Mouse (Mus musculus): ENCODE measurements at regions not wholly inside any gene's neighbourhood (a gene's known extent, or its start where the extent isn't known, plus 50 kb on each side); places are given as distances from the start of the nearest gene placed in this dataset.

- DNase-seq (ENCODE audit: low spot score) (no peak), ATAC-seq (ENCODE audit: low FRiP score) (peak; percentile 68; the same call in 1 of the 2 replicates)
- H3K4me2 ChIP-seq (replicated peaks): no peak overlapping the region
- H3K27me3 ChIP-seq (ENCODE audit: control insufficient read depth, insufficient read depth, low read length): no peaks in the 10 kb centered on the region
- H3K27ac ChIP-seq: peak overlapping the region; percentile 7; the same call in 1 of the 2 replicates
- WGBS: 47% methylated on average over 23 of the region's 23 CpGs
- no peak overlapping the region for H3K4me3 ChIP-seq (replicated peaks; ENCODE audit: low read length)
- H3K9me3 ChIP-seq (ENCODE audit: control insufficient read depth, low read length): no peaks in the 10 kb centered on the region
- no peak overlapping the region for H3K9ac ChIP-seq
- H3K4me1 ChIP-seq (replicated peaks; ENCODE audit: control insufficient read depth, insufficient read depth, low read length): peaks cover 7% of the 10 kb centered on the region; the same call in 1 of the 2 replicates
- H3K36me3 ChIP-seq (replicated peaks; ENCODE audit: control insufficient read depth, insufficient read depth): no peaks in the 10 kb centered on the region
Measured at GRCm38 (mm10) chr2:169387765-169388518, 199.6 kb downstream of the Gm11011 start.

- H3K4me2 ChIP-seq (replicated peaks): no peak overlapping the region
- no peaks in the 10 kb centered on the region for H3K36me3 ChIP-seq (replicated peaks; ENCODE audit: control insufficient read depth, insufficient read depth)
- no peak overlapping the region for H3K4me3 ChIP-seq (replicated peaks; ENCODE audit: low read length)
- no peaks in the 10 kb centered on the region for H3K27me3 ChIP-seq (ENCODE audit: control insufficient read depth, insufficient read depth, low read length)
- H3K9me3 ChIP-seq (ENCODE audit: control insufficient read depth, low read length): no peaks in the 10 kb centered on the region
- ATAC-seq (ENCODE audit: low FRiP score) (no peak), DNase-seq (ENCODE audit: low spot score) (no peak)
- H3K27ac ChIP-seq: no peak overlapping the region
- 88% methylated on average over 3 of the region's 3 CpGs for WGBS
- H3K4me1 ChIP-seq (replicated peaks; ENCODE audit: control insufficient read depth, insufficient read depth, low read length): no peaks in the 10 kb centered on the region
- H3K9ac ChIP-seq: no peak overlapping the region
Measured at GRCm38 (mm10) chr2:169383701-169384100, 203.8 kb downstream of the Gm11011 start.

- no peak for DNase-seq (ENCODE audit: low spot score)
- ATAC-seq (ENCODE audit: low FRiP score): no peak
- Histone ChIP-seq H3K36me3 (replicated peaks; ENCODE audit: control insufficient read depth, insufficient read depth) (no peaks in the 10 kb centered on the region), H3K9me3 (ENCODE audit: control insufficient read depth, low read length) (no peaks in the 10 kb centered on the region), H3K27ac (no peak overlapping the region), H3K27me3 (ENCODE audit: control insufficient read depth, insufficient read depth, low read length) (no peaks in the 10 kb centered on the region), H3K4me2 (replicated peaks) (no peak overlapping the region), H3K9ac (no peak overlapping the region), H3K4me1 (replicated peaks; ENCODE audit: control insufficient read depth, insufficient read depth, low read length) (no peaks in the 10 kb centered on the region), H3K4me3 (replicated peaks; ENCODE audit: low read length) (no peak overlapping the region)
- 91% methylated on average over 7 of the region's 7 CpGs for WGBS
Measured at GRCm38 (mm10) chr2:169373069-169373468, 214.5 kb downstream of the Gm11011 start.

- WGBS: 57% methylated on average over 4 of the region's 4 CpGs
- ATAC-seq (ENCODE audit: low FRiP score) (no peak), DNase-seq (ENCODE audit: low spot score) (no peak)
- 0 out of 2 replicates have a peak, but pooled peaks cover 8% of the 10 kb centered on the region for H3K4me1 ChIP-seq (replicated peaks; ENCODE audit: control insufficient read depth, insufficient read depth, low read length)
- no peak overlapping the region for H3K27ac ChIP-seq
- no peak overlapping the region for H3K9ac ChIP-seq
- no peak overlapping the region for H3K4me3 ChIP-seq (replicated peaks; ENCODE audit: low read length)
- no peak overlapping the region for H3K4me2 ChIP-seq (replicated peaks)
- H3K27me3 ChIP-seq (ENCODE audit: control insufficient read depth, insufficient read depth, low read length): no peaks in the 10 kb centered on the region
- no peaks in the 10 kb centered on the region for H3K36me3 ChIP-seq (replicated peaks; ENCODE audit: control insufficient read depth, insufficient read depth)
- no peaks in the 10 kb centered on the region for H3K9me3 ChIP-seq (ENCODE audit: control insufficient read depth, low read length)
Measured at GRCm38 (mm10) chr2:169365046-169365445, 222.5 kb downstream of the Gm11011 start.

- Histone ChIP-seq H3K27ac (no peak overlapping the region), H3K9ac (no peak overlapping the region), H3K4me2 (replicated peaks) (peak overlapping the region; percentile 28), H3K27me3 (ENCODE audit: control insufficient read depth, insufficient read depth, low read length) (no peaks in the 10 kb centered on the region), H3K9me3 (ENCODE audit: control insufficient read depth, low read length) (no peaks in the 10 kb centered on the region), H3K36me3 (replicated peaks; ENCODE audit: control insufficient read depth, insufficient read depth) (no peaks in the 10 kb centered on the region), H3K4me1 (replicated peaks; ENCODE audit: control insufficient read depth, insufficient read depth, low read length) (0 out of 2 replicates have a peak, but pooled peaks cover 8% of the 10 kb centered on the region), H3K4me3 (replicated peaks; ENCODE audit: low read length) (no peak overlapping the region)
- DNase-seq (ENCODE audit: low spot score): peak; percentile 48
- ATAC-seq (ENCODE audit: low FRiP score): no peak
- WGBS: 33% methylated on average over 15 of the region's 15 CpGs
Measured at GRCm38 (mm10) chr2:169360272-169360671, 227.3 kb downstream of the Gm11011 start.

- DNase-seq (ENCODE audit: low spot score) (no peak), ATAC-seq (ENCODE audit: low FRiP score) (no peak)
- H3K27ac ChIP-seq: no peak overlapping the region
- H3K9ac ChIP-seq: no peak overlapping the region
- 0 out of 2 replicates have a peak, but pooled peaks cover 8% of the 10 kb centered on the region for H3K4me1 ChIP-seq (replicated peaks; ENCODE audit: control insufficient read depth, insufficient read depth, low read length)
- WGBS: 49% methylated on average over 10 of the region's 10 CpGs
- H3K4me2 ChIP-seq (replicated peaks): no peak overlapping the region
- no peaks in the 10 kb centered on the region for H3K36me3 ChIP-seq (replicated peaks; ENCODE audit: control insufficient read depth, insufficient read depth)
- no peaks in the 10 kb centered on the region for H3K9me3 ChIP-seq (ENCODE audit: control insufficient read depth, low read length)
- no peak overlapping the region for H3K4me3 ChIP-seq (replicated peaks; ENCODE audit: low read length)
- H3K27me3 ChIP-seq (ENCODE audit: control insufficient read depth, insufficient read depth, low read length): no peaks in the 10 kb centered on the region
Measured at GRCm38 (mm10) chr2:169357400-169357799, 230.1 kb downstream of the Gm11011 start.

GRCm38 (mm10) chr2:169351547-169351946 lies 236.0 kb downstream of the Gm11011 start:
- Histone ChIP-seq H3K4me2 (replicated peaks) (no peak overlapping the region), H3K27ac (no peak overlapping the region), H3K27me3 (ENCODE audit: control insufficient read depth, insufficient read depth, low read length) (no peaks in the 10 kb centered on the region), H3K36me3 (replicated peaks; ENCODE audit: control insufficient read depth, insufficient read depth) (no peaks in the 10 kb centered on the region), H3K4me1 (replicated peaks; ENCODE audit: control insufficient read depth, insufficient read depth, low read length) (no peaks in the 10 kb centered on the region), H3K9me3 (ENCODE audit: control insufficient read depth, low read length) (no peaks in the 10 kb centered on the region), H3K4me3 (replicated peaks; ENCODE audit: low read length) (no peak overlapping the region), H3K9ac (no peak overlapping the region)
- DNase-seq (ENCODE audit: low spot score): no peak
- ATAC-seq (ENCODE audit: low FRiP score): no peak
- WGBS: 85% methylated on average over 7 of the region's 7 CpGs

GRCm38 (mm10) chr2:169346107-169346506 lies 241.4 kb downstream of the Gm11011 start:
- H3K36me3 ChIP-seq (replicated peaks; ENCODE audit: control insufficient read depth, insufficient read depth): no peaks in the 10 kb centered on the region
- ATAC-seq (ENCODE audit: low FRiP score) (no peak), DNase-seq (ENCODE audit: low spot score) (no peak)
- no peak overlapping the region for H3K9ac ChIP-seq
- H3K4me1 ChIP-seq (replicated peaks; ENCODE audit: control insufficient read depth, insufficient read depth, low read length): no peaks in the 10 kb centered on the region
- no peaks in the 10 kb centered on the region for H3K9me3 ChIP-seq (ENCODE audit: control insufficient read depth, low read length)
- peak overlapping the region; percentile 16; the same call in 1 of the 2 replicates for H3K27ac ChIP-seq
- H3K4me3 ChIP-seq (replicated peaks; ENCODE audit: low read length): no peak overlapping the region
- 42% methylated on average over 10 of the region's 10 CpGs for WGBS
- H3K4me2 ChIP-seq (replicated peaks): no peak overlapping the region
- no peaks in the 10 kb centered on the region for H3K27me3 ChIP-seq (ENCODE audit: control insufficient read depth, insufficient read depth, low read length)

GRCm38 (mm10) chr2:169319521-169319920 lies 268.0 kb downstream of the Gm11011 start:
- DNase-seq (ENCODE audit: low spot score) (no peak), ATAC-seq (ENCODE audit: low FRiP score) (no peak)
- Histone ChIP-seq H3K9me3 (ENCODE audit: control insufficient read depth, low read length) (no peaks in the 10 kb centered on the region), H3K36me3 (replicated peaks; ENCODE audit: control insufficient read depth, insufficient read depth) (no peaks in the 10 kb centered on the region), H3K9ac (no peak overlapping the region), H3K4me2 (replicated peaks) (no peak overlapping the region), H3K27me3 (ENCODE audit: control insufficient read depth, insufficient read depth, low read length) (no peaks in the 10 kb centered on the region), H3K4me1 (replicated peaks; ENCODE audit: control insufficient read depth, insufficient read depth, low read length) (0 out of 2 replicates have a peak, but pooled peaks cover 1% of the 10 kb centered on the region), H3K4me3 (replicated peaks; ENCODE audit: low read length) (no peak overlapping the region), H3K27ac (no peak overlapping the region)
- WGBS: 81% methylated on average over 5 of the region's 5 CpGs

All from hindbrain, embryonic 14.5 days (tissue).